Mouse (Mus musculus) mouse trophoblast stem cell (cell line): ENCODE measurements around the gene Med15.

Experiments
- in situ Hi-C, 2 experiments: fragments of 300-500 bp; cut with MseI, MboI; formaldehyde crosslinking; loops; 2 replicates in 1 of 2; 3 replicates in 1 of 2; pipeline ENCODE4 v1.15.1; 2025

Gene Med15

GRCm38 (mm10) chr16:17732841-17733340, at the start of gene Med15:
Gene Med15 (minus strand): TSS chr16:17732891.
- in situ Hi-C loops = loop anchor here in 1 of 2 experiments (10.0 kb wide), 1 partner anchor 82 kb away; no protein-coding TSS in a partner anchor

- in situ Hi-C loops = no loop called here
Measured at GRCm38 (mm10) chr16:17779692-17780091, 47.0 kb upstream of the Med15 start.

- in situ Hi-C loops = no loop called here
Measured at GRCm38 (mm10) chr16:17778223-17778622, 45.5 kb upstream of the Med15 start.

- in situ Hi-C loops = no loop called here
Measured at GRCm38 (mm10) chr16:17776828-17777227, 44.1 kb upstream of the Med15 start.

- in situ Hi-C loops = no loop called here
Measured at GRCm38 (mm10) chr16:17771117-17771865, 38.6 kb upstream of the Med15 start.

- in situ Hi-C loops = no loop called here
Measured at GRCm38 (mm10) chr16:17768834-17769233, 36.1 kb upstream of the Med15 start.

- in situ Hi-C loops = no loop called here
Measured at GRCm38 (mm10) chr16:17764108-17764511, 31.4 kb upstream of the Med15 start.

- in situ Hi-C loops = no loop called here
Measured at GRCm38 (mm10) chr16:17761074-17761473, 28.4 kb upstream of the Med15 start.

GRCm38 (mm10) chr16:17760657-17761056, 28.0 kb upstream of the Med15 start:
- in situ Hi-C loops = no loop called here

- in situ Hi-C loops = no loop called here
Measured at GRCm38 (mm10) chr16:17759813-17760321, 27.2 kb upstream of the Med15 start.

GRCm38 (mm10) chr16:17759344-17759773, 26.7 kb upstream of the Med15 start, which contains the start of gene Klhl22:
Gene Klhl22 (plus strand): TSS chr16:17759618.
- in situ Hi-C loops = no loop called here

- in situ Hi-C loops = no loop called here
Measured at GRCm38 (mm10) chr16:17758902-17759301, 26.2 kb upstream of the Med15 start.

- in situ Hi-C loops = no loop called here
Measured at GRCm38 (mm10) chr16:17757756-17758155, 25.1 kb upstream of the Med15 start.

- in situ Hi-C loops = no loop called here
Measured at GRCm38 (mm10) chr16:17753686-17754085, 21.0 kb upstream of the Med15 start.

- in situ Hi-C loops = no loop called here
Measured at GRCm38 (mm10) chr16:17753001-17753400, 20.3 kb upstream of the Med15 start.

GRCm38 (mm10) chr16:17745067-17745466, 12.4 kb upstream of the Med15 start:
- in situ Hi-C loops = no loop called here

- in situ Hi-C loops = no loop called here
Measured at GRCm38 (mm10) chr16:17744536-17744935, 11.8 kb upstream of the Med15 start.

- in situ Hi-C loops = no loop called here
Measured at GRCm38 (mm10) chr16:17743279-17743678, 10.6 kb upstream of the Med15 start.

- in situ Hi-C loops = no loop called here
Measured at GRCm38 (mm10) chr16:17742810-17743209, 10.1 kb upstream of the Med15 start.

- in situ Hi-C loops = no loop called here
Measured at GRCm38 (mm10) chr16:17740080-17740479, 7.4 kb upstream of the Med15 start.

GRCm38 (mm10) chr16:17736156-17736555, 3.5 kb upstream of the Med15 start:
- in situ Hi-C loops = loop anchor here (5.0 to 10.0 kb wide), 2 partner anchors 71 to 79 kb away; no protein-coding TSS in a partner anchor

- in situ Hi-C loops = loop anchor here (5.0 to 10.0 kb wide), 2 partner anchors 72 to 80 kb away; no protein-coding TSS in a partner anchor
Measured at GRCm38 (mm10) chr16:17734872-17735271, 2.2 kb upstream of the Med15 start.

GRCm38 (mm10) chr16:17733646-17734045, 955 bp upstream of the Med15 start:
- in situ Hi-C loops = loop anchor here in 1 of 2 experiments (10.0 kb wide), 1 partner anchor 81 kb away; no protein-coding TSS in a partner anchor
